Mouse (Mus musculus): Measurements from ENCODE around the gene Sc5d. TPM values are rescaled to one million over a fixed set of nuclear protein-coding genes. Genes with fewer than 3 reads are reported as not detected.
A peak's percentile ranks its signal among the peaks of the same experiment; 100 is the strongest.

The Sc5d gene
- polyA plus RNA-seq, 1 experiment = 55.2 TPM

DNA sequence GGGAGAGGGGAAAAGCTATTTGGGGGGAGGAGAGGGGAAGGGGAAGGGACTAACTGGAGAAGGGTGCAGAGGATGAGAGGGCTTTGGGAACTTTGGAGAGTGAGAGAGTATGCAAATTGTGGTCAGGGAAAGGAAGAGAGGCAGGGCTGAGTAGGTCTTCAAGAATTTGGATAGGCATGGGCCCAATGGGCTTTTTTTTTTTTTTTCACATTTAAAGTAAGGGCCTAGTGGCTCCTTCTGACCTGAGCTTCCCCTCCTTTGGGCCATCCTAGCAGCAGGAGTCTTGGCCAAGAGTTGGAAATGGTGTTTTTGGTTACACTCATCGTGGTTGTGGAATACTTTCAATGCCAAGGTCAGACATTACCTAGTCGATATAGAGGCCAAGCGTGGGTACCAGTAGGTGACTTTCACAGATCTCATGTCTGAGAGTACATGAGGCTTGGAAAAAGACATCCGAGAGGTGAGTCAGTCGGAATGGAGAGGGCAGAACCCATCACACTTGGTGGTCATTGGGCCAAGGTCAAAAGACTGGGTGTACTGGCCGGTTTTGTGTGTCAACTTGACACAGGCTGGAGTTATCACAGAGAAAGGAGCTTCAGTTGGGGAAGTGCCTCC, 9.7 kb upstream of the Sc5d start:
- H3K4me3 ChIP-seq (ENCODE audit: insufficient read depth, low read depth, low read length) = no peak overlapping the region
- no peaks in the 10 kb centered on the region for H3K27me3 ChIP-seq (replicated peaks; ENCODE audit: control insufficient read depth, insufficient read depth, low read length)
- TF ChIP-seq CTCF (conservative IDR thresholded peaks at IDR 0.05; ENCODE audit: insufficient read depth, insufficient read length, low read depth, low read length) (no peak), POLR2A (IDR thresholded peaks at IDR 0.05; ENCODE audit: low read depth, low read length) (no peak)
- H3K36me3 ChIP-seq (ENCODE audit: control insufficient read depth, insufficient read depth, low read length) = no peaks in the 10 kb centered on the region
- peaks cover 3% of the 10 kb centered on the region; the same call in 1 of the 2 replicates for H3K4me1 ChIP-seq (ENCODE audit: control insufficient read depth, insufficient read depth, low read length)
- DNase-seq = no peak
- WGBS = 96% methylated on average over 6 of the region's 6 CpGs
- H3K27ac ChIP-seq (ENCODE audit: insufficient read depth, low read depth, low read length) = no peak overlapping the region

DNA sequence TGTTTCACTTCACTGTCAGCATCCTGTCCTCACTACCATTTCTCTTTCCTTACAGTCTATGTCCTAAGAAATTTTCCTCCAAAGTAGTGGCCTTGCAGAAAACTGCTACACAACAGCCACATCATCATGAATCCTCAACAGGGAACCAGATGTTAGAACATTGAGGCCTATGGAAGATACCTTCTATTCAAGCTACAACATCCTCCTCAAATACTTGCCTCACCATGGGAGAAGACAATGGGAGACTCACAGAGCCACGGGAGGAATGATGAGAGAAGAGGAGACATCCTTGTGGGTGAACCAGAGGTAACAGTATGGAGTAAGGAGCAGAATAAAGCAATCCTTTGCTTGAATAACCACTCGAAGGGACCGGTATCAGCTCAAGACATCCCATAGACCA, 9.1 kb upstream of the Sc5d start:
- no peak overlapping the region for H3K27ac ChIP-seq (ENCODE audit: insufficient read depth, low read depth, low read length)
- 92% methylated on average over 3 of the region's 3 CpGs for WGBS
- H3K4me3 ChIP-seq (ENCODE audit: insufficient read depth, low read depth, low read length) = no peak overlapping the region

GRCm38 (mm10) chr9:42272690-42273089, 8.6 kb upstream of the Sc5d start:
- no peak for DNase-seq
- peaks cover 3% of the 10 kb centered on the region; the same call in 1 of the 2 replicates for H3K4me1 ChIP-seq (ENCODE audit: control insufficient read depth, insufficient read depth, low read length)
- no peak overlapping the region for H3K4me3 ChIP-seq (ENCODE audit: insufficient read depth, low read depth, low read length)
- H3K36me3 ChIP-seq (ENCODE audit: control insufficient read depth, insufficient read depth, low read length) = no peaks in the 10 kb centered on the region
- 67% methylated on average over 4 of the region's 4 CpGs for WGBS
- TF ChIP-seq CTCF (conservative IDR thresholded peaks at IDR 0.05; ENCODE audit: insufficient read depth, insufficient read length, low read depth, low read length) = no peak
- TF ChIP-seq POLR2A (IDR thresholded peaks at IDR 0.05; ENCODE audit: low read depth, low read length) = no peak
- no peaks in the 10 kb centered on the region for H3K27me3 ChIP-seq (replicated peaks; ENCODE audit: control insufficient read depth, insufficient read depth, low read length)
- H3K27ac ChIP-seq (ENCODE audit: insufficient read depth, low read depth, low read length) = no peak overlapping the region

More for the DNA sequence above, 9.1 kb upstream of the Sc5d start:
- TF ChIP-seq POLR2A (IDR thresholded peaks at IDR 0.05; ENCODE audit: low read depth, low read length) (no peak), CTCF (conservative IDR thresholded peaks at IDR 0.05; ENCODE audit: insufficient read depth, insufficient read length, low read depth, low read length) (no peak)
- Histone ChIP-seq H3K27me3 (replicated peaks; ENCODE audit: control insufficient read depth, insufficient read depth, low read length) (no peaks in the 10 kb centered on the region), H3K36me3 (ENCODE audit: control insufficient read depth, insufficient read depth, low read length) (no peaks in the 10 kb centered on the region), H3K4me1 (ENCODE audit: control insufficient read depth, insufficient read depth, low read length) (peaks cover 3% of the 10 kb centered on the region; the same call in 1 of the 2 replicates)
- no peak for DNase-seq

GRCm38 (mm10) chr9:42271456-42271855, 7.4 kb upstream of the Sc5d start:
- 34% methylated on average over 5 of the region's 5 CpGs for WGBS
- TF ChIP-seq CTCF (conservative IDR thresholded peaks at IDR 0.05; ENCODE audit: insufficient read depth, insufficient read length, low read depth, low read length) (no peak), POLR2A (IDR thresholded peaks at IDR 0.05; ENCODE audit: low read depth, low read length) (no peak)
- peak; percentile 54 for DNase-seq
- Histone ChIP-seq H3K27ac (ENCODE audit: insufficient read depth, low read depth, low read length) (0 out of 2 replicates have a peak overlapping the region, but pooled peaks have one; percentile 28), H3K36me3 (ENCODE audit: control insufficient read depth, insufficient read depth, low read length) (no peaks in the 10 kb centered on the region), H3K4me3 (ENCODE audit: insufficient read depth, low read depth, low read length) (no peak overlapping the region), H3K4me1 (ENCODE audit: control insufficient read depth, insufficient read depth, low read length) (peaks cover 3% of the 10 kb centered on the region; the same call in 1 of the 2 replicates), H3K27me3 (replicated peaks; ENCODE audit: control insufficient read depth, insufficient read depth, low read length) (no peaks in the 10 kb centered on the region)

GRCm38 (mm10) chr9:42270617-42271016, 6.6 kb upstream of the Sc5d start:
- Histone ChIP-seq H3K4me1 (ENCODE audit: control insufficient read depth, insufficient read depth, low read length) (peaks cover 3% of the 10 kb centered on the region; the same call in 1 of the 2 replicates), H3K27ac (ENCODE audit: insufficient read depth, low read depth, low read length) (no peak overlapping the region), H3K4me3 (ENCODE audit: insufficient read depth, low read depth, low read length) (no peak overlapping the region), H3K27me3 (replicated peaks; ENCODE audit: control insufficient read depth, insufficient read depth, low read length) (no peaks in the 10 kb centered on the region), H3K36me3 (ENCODE audit: control insufficient read depth, insufficient read depth, low read length) (no peaks in the 10 kb centered on the region)
- 93% methylated on average over 3 of the region's 3 CpGs for WGBS
- DNase-seq = no peak
- no peak for TF ChIP-seq CTCF (conservative IDR thresholded peaks at IDR 0.05; ENCODE audit: insufficient read depth, insufficient read length, low read depth, low read length)
- no peak for TF ChIP-seq POLR2A (IDR thresholded peaks at IDR 0.05; ENCODE audit: low read depth, low read length)

DNA sequence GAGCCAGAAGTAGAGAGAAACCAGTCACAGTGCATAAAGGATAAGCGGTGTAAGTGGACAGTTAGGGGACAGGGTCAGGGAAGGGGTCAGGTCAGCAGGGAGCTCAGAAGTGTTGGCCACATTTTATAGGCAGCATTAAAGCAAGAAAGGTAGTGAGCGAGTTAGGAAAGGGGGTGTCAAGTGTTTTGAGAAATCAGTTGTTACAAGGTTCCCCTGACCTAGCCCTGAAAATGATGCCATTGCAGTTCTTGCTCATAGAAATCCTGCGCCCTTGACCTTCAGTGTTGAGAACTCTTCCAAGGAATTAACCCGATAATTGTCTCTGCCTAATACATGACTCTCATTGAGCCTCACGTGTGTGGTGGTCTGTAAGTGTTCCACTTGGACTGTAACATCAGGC, 6.0 kb upstream of the Sc5d start:
- no peak overlapping the region for H3K27ac ChIP-seq (ENCODE audit: insufficient read depth, low read depth, low read length)
- WGBS = 86% methylated on average over 5 of the region's 5 CpGs
- H3K4me3 ChIP-seq (ENCODE audit: insufficient read depth, low read depth, low read length) = no peak overlapping the region

GRCm38 (mm10) chr9:42268371-42268770, 4.3 kb upstream of the Sc5d start:
- whole genome bisulfite sequencing = 83% methylated on average over 5 of the region's 5 CpGs
- Histone ChIP-seq H3K4me3 (ENCODE audit: insufficient read depth, low read depth, low read length) (no peak overlapping the region), H3K36me3 (ENCODE audit: control insufficient read depth, insufficient read depth, low read length) (no peaks in the 10 kb centered on the region), H3K27ac (ENCODE audit: insufficient read depth, low read depth, low read length) (no peak overlapping the region), H3K27me3 (replicated peaks; ENCODE audit: control insufficient read depth, insufficient read depth, low read length) (no peaks in the 10 kb centered on the region), H3K4me1 (ENCODE audit: control insufficient read depth, insufficient read depth, low read length) (no peaks in the 10 kb centered on the region)
- TF ChIP-seq CTCF (conservative IDR thresholded peaks at IDR 0.05; ENCODE audit: insufficient read depth, insufficient read length, low read depth, low read length) (no peak), POLR2A (IDR thresholded peaks at IDR 0.05; ENCODE audit: low read depth, low read length) (no peak)
- no peak for DNase-seq

More for the DNA sequence above, 6.0 kb upstream of the Sc5d start:
- TF ChIP-seq POLR2A (IDR thresholded peaks at IDR 0.05; ENCODE audit: low read depth, low read length) = no peak
- no peak for TF ChIP-seq CTCF (conservative IDR thresholded peaks at IDR 0.05; ENCODE audit: insufficient read depth, insufficient read length, low read depth, low read length)
- Histone ChIP-seq H3K36me3 (ENCODE audit: control insufficient read depth, insufficient read depth, low read length) (no peaks in the 10 kb centered on the region), H3K4me1 (ENCODE audit: control insufficient read depth, insufficient read depth, low read length) (peaks cover 3% of the 10 kb centered on the region; the same call in 1 of the 2 replicates), H3K27me3 (replicated peaks; ENCODE audit: control insufficient read depth, insufficient read depth, low read length) (no peaks in the 10 kb centered on the region)
- DNase-seq = no peak
